Mouse (Mus musculus) cerebellum, adult (tissue): ENCODE results near the gene Hspbp1.

Source experiments
- ATAC-seq: cut with Nextera tagmentation; 2 replicates; pipeline ENCODE4 v1.9.2; 2017; ENCODE audit warnings: mild to moderate bottlenecking, moderate library complexity, mixed read lengths; ENCODE audit not compliant: insufficient number of reproducible peaks, low FRiP score, low TSS enrichment

Gene Hspbp1

DNA sequence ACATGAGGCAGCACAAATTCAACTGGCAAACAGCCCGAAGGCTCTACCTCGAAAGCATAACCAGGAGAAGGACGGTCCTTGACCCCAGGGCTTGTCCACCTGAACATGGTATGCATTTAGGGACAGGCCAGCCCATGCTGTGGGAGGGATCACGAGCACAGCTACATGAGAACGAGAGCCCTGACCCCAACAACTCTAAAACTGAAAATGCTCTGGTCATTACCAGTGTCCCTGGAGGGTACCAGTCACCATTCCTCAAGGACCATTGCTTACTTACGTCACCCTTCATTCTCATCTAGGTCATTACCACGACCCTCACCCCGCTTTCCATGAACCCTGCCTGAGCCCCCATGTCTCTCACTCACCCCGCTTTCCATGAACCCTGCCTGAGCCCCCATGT, 15.7 kb downstream of the Hspbp1 start:
- ATAC-seq: no peak

DNA sequence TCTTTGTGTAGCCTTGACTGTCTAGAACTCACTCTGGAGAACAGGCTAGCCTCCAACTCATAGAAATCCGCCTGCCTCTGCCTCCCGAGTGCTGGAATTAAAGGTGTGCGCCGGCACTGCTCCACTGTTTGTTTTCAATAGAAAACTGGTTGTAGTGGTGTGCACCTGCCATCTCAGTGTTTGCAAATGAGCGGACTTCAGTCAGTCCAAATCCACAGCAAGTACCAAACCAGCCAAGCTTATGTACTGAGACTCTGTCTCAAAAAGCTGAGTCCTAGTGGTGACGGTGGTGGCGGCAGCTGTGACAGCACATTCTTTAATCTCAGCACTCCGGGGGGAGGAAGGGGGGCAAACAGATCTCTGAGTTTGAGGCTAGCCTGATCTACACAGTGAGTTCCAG, 16.4 kb downstream of the Hspbp1 start:
- ATAC-seq: no peak

DNA sequence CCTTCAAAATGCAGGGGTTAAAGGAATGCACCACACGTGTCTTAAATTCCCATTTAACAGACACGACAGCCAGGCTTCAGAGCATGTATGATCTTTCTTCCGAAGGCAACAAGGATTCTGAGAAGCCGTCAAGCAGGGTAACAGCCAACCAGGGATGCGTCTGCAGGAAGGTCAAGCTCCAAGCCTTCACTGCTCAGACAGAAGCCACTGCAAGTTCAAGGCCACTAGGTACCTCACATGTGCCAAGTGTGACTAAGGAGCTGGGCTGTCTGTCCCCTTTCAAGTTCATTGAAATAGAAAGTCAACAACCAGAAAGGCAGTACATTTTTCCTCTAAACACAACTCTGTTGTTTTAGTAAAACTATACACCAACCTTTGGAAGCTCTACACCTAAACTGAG, 18.0 kb downstream of the Hspbp1 start:
- ATAC-seq: no peak

DNA sequence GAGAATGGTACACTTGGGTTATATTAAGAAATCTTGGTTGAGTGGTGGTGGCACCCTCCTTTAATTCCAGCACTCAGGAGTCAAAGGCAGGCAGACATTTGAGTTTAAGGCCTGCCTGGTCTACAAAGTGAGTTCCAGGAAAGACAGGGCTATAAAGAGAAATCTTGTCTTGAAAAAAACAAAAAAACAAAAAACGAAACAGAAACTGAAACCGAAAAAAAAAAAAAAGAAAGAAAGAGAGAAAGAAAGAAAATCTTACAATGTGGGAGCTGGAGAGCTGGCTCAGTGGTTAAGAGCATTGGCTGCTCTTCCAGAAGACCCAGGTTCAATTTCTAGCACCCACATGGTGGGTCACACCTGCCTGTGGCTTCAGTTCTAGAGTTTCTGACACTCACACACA, 21.1 kb downstream of the Hspbp1 start:
- ATAC-seq: no peak

DNA sequence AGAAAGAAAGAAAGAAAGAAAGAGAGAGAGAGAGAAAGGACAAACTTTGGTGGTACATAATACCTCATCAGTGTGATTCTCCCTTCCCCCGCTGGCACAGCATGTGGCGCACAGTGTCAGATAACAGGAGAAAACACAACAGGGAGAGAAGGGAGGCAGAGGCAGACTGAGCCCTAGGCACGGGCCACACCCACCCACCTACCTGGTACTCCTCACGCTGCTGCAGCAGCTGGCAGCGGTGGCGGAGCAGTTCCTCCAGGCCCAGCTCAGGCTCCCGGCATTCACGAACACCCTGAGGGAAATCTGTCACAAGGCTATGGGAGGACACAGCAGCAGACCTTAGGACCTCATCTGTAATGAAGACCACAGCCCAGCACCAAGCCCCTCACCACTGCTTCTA, 21.7 kb downstream of the Hspbp1 start:
- ATAC-seq: no peak

DNA sequence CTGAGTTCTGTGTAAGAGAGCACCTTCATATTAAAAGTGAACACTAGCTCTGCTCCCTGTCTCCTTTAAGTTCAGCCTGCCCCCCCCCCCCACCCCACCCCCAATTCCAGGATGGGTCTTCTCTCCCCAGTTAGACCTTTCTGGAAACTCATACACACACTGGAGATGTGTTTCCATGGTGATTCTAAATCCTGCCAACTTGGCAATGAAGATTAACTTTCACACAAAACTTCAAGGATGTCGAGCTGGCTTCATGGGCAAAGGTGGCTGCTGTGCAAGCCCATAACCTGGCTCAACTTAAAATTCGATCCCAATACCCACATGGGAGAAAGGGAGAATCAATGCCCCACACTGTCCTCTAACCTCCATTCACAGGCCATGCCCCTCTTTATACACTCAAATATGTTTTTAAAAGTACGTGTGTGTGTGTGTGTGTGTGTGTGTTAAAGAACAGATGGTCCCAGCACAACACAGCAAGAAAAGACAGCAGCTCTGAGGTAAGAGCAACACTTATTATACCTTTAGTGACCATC, 24.9 kb downstream of the Hspbp1 start:
- no peak for ATAC-seq

DNA sequence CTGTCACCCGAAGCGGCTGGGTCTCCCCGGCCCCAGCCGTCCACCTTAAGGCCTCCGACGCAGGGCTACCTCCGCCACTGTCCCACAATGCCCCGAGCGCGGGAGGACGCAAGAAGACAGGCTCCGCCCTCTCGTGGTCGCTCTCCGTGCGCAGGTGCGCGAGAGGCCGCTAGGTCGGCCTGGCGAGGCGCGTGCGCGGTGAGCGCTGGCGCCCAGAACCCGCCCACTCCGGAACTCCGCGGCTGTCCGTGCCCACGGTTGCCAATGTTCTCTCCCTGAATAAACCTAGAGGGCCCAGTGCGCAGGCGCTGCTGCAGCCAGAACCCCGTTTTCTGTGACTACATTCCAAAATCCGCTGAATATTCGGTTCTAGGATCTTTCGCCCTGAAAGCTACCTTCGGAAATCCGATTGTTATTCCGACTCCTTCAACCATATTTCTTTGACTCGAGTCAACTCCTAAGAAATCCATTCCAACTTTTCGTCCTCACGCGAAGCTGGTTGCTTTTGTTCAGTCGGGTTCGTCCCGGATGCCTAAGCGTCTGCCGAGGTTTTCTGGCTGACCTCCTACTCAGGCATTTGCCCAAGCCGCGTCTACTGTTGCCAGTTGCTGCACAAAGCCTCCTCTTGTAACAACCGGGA, 25.8 kb downstream of the Hspbp1 start, which contains the start of gene Ppp6r1:
Gene Ppp6r1 (minus strand): TSS at position 108 of the 640 bp plus-strand sequence.
- ATAC-seq: peak; percentile 95

DNA sequence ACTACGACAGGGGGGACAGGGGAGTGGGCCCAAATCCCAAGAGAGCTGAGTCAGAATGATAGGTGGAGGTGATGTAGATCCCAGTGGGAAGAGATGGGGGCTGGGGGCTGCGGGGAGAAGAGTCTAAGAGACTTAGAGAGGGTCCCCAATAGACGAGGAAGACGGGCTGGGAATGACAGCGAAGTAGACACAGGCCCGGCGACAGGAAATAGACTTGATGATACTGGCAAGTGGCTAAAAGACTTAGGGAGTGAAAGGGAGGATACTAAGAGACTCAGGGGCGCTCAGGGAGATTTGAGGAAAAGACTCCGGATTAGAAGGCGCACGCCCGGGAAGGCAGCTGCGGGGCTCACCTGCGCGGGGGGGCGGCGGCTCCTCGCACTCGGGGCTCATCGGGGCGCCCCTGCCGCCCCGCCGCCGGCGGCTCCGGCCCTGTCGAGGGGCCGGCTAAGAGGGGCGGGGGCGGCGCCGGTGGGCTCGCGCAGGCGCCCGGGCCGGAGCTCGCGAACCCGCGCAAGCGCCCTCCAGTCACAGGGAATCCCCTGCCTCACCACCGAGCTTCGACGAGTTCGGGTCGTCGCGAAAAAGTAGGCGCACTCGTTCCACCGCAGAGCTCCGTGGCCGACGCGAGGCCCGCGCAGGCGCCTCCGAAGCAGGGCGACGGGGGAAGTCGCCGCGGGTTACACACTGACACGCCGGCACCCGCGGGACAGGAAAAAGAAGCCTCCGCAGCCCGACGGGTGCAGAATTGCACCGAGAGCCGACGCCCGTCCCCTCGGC, 26.6 kb downstream of the Hspbp1 start:
- peak; percentile 0; the same call in 1 of the 2 replicates for ATAC-seq

DNA sequence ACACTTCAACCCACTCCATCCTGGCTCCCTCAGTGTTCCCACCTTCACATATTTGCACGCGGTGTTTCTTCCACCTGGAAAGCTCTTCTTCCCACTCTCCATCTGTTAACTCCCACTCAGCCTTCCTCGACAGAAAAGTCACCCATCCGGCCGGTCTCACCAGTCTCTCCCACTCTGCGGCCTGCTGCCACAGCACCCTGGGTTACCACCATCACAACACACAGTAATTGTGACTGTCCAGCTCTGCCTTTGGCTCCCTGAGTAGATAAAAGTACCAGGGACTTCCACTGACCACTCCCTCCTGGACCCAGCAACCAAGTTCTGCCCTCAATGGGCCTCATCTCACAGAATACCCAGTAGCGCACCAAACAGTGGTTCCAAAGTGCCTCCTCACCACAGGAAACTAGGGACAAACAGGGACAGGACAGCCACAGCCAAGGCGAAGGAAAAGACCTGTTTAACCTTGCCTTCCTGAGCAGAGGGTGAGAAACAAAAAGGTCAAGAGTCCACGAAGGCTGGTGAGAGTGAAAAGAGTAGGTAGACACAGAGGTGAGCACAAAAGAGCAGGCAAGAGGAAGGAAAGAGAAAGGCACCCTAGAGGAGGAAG, 27.2 kb downstream of the Hspbp1 start:
- no peak for ATAC-seq

DNA sequence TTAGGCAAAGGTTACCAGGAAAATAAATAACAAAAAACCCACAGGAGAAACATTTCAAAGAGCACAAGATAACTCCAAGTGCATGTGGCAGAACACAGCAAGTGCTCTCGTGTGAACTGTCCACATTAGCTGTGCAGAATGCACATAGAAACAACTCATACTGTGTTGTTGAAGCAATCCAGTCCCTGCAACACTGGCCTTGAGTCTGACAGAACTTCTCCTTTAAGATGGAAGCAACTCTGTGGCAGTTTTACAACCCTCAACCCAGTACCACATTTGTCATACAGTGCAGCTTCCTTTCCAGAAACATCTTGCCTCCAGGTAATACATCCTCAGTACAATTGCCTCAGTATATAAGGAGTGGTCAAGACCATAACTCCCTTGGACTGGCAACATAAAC, 28.1 kb downstream of the Hspbp1 start:
- ATAC-seq: no peak

DNA sequence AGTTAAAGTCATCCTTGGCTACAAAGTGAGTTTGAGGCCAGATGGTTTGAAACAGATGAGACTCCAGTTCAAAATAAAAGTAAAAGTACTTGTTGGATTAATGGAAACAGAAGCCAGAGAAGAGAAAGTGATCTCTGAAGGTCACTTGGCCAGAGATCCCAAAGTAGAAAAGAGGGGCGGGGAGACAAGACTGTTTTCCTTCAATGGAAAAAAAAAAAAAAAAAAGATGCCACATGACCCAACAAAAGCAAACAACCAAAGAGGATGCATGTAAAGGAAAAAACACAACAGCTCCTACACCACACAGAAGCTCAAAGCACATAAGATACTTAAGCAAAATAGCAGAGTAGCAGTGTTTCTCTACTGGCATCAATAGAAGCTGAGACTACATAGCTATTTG, 29.0 kb downstream of the Hspbp1 start:
- ATAC-seq: no peak

DNA sequence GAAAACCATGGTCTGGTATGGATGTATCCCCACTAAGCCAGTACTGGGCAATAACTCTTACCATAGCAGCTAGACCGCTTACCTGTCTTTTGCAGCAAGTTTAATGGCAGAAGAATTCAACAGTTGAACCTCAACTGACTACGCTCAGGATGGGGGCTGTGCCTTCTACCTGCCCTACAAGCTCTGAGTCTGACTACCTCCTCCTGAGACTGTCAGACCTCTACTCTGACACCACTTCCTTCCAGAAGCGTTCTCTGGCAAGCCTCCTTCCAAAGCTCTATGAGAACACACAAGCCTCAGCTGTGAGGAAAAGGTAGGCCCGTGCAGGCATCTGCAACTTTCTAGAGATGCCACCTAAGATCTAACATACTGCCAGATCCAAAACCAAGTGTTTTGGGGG, 29.5 kb downstream of the Hspbp1 start:
- ATAC-seq: no peak

DNA sequence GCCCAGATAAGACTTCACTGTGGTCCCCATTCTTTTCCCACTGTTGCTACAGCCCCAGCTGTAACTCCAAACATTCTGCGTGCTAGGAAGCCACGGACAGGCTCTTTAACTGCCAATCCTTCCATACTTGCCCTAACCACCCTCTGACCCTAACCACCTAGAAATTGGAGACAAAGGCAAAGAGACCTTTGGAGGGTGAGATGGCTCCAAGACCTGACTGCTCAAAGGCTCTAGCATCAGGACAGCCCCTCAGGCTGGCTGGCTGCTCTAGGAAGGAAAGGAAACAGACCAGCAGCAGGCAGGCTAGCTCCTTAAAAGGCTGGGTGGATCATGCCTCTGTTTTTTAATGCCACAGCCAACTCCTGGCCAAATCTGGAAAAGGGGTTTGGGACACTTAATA, 30.6 kb downstream of the Hspbp1 start:
- no peak for ATAC-seq

DNA sequence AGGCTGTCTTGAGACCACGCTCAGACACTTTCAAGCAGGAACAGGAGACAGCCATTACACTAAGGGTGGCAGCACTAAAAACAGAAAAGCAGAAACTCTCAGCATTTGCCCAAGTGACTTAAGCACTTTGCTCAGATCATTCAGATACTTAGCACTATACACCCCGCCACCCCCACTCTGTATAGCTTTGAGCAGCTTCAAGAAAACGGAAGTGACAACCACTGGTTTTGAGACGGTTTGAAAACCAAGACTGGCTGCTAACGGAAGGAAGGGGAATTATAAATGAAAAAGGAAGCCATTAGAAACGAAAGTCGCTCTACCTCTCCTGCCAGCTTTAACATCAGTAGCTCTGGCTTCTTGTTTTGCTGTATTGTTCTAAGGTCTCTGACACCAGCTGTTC, 31.1 kb downstream of the Hspbp1 start:
- ATAC-seq: no peak

DNA sequence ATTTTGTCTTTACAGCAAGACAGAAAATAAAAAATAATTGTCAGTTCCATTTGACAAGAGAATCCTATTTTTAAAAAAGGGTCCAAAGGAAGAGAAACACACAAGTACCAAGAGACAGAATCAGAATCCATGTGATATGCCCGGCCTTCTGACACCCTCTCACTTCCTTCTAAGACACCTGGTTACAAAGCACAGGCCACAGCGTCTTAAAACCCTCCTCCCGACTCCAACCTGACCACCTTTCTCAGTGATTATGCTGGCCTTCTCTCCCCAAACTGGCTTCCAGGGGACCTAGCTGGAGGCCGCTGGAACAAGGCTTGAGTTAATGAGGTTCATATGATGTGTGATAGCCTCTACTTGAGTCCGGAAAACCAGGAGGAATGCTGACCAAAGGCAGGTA, 31.5 kb downstream of the Hspbp1 start:
- no peak for ATAC-seq

DNA sequence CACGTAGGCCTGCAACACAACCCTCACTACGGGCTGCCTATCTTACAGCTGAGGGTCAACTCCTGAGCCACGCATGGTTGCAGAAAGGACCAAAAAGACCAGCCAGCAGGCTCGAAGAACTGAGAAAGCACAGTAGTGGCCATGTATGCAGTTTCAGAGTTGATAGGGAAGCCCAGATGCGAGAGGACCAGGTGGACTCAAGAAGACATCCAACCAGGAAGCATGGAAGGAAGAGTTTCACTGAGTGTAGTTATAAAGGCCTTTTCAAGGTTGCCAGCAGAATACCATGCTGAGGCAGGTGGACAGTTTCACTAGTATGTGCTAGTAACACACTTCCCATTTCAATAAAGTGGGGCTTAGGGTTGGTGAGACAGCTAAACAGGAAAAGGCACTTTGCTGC, 32.1 kb downstream of the Hspbp1 start:
- no peak for ATAC-seq

DNA sequence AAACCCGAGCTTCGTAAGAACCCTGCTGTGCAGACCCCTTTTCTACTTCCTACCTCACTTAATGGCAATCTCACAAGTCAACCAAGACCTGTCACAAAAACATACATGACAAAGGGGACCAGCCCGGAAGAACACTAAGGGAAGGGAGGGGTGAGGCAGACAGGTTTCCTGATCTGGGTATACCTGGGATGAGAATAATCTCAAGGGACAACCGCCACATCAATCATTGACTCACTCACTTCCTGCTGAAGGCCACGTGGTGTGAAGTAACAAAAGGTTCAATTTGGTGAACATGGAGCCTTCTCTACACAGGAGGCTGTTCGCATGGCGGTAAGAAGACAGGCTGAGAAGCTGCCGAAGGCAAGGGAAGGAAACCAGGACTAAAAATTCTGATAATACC, 33.3 kb downstream of the Hspbp1 start:
- ATAC-seq: no peak

DNA sequence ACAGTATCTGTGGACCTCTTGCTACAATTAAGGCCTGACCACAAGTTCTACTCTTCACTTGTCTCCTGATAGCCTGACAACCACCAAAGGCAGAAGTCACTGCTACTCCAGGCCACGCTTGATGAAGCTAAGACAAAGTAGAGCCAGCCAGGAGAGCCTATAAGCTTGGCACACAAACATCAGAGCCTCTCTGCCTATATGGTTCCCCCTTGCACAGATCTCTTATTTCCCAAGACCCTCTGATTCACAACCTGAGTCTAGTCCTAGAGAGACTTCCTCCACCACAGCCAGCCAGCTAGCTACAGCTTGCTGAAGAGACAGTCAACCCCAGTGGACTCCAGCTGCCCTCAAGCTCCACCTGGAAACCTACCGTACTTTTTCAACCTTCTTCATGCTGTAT, 36.9 kb downstream of the Hspbp1 start:
- no peak for ATAC-seq

DNA sequence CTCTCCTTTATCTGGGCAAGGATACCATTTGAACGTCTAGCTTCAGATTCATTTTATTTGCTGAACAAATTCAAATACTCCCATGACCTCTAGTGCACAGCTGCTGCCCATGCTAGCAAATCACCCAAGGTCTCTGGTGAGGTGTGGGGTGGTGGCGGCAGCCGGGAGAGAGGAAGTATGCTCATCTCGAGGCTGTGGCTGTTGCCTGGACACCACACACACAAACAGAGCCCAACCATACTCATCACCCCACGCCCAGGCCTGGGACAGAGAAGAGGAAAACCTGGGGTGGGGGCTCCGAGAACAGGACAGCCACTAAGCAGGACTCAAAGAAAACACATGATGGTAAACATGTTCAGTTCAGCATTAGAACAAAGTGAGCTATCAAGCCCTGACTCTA, 37.6 kb downstream of the Hspbp1 start:
- ATAC-seq: no peak

DNA sequence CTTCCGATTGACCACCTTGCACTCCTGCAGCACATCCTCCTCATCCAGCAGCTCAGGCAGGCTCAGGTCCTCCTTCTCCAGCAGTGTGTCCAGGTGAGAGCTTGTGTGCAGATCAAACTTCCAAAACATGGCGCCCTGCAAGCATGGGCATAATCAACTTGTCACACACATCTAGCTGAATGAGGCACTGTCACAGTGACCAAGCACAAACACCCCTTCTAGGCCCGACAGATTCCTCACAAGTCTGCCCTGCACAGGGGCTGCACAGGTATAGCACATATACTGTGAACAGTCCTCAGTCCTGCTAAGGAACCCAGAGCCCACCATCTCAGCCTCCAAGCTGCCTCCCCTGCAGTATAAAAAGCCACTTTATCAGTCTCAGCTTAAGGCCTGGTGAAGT, 38.1 kb downstream of the Hspbp1 start:
- no peak for ATAC-seq

DNA sequence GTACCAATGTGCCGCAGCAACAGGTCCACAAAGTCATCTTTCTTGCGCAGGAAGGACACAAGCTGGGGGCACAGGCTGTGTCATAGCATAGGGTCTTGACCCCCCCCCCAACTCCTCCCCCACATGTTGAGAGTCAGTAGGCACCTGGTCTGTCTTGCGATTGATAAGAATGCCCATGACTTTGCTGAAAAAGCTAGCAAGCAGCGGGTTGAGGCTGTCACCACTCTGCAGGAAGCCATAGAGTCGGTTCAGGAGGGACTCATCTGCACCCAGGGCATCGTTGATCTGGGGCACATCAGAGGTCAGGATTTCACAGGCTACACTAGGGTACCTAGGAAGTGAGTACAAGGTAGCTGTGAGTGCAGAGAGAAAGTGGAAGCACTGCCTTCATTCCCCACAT, 41.6 kb downstream of the Hspbp1 start:
- no peak for ATAC-seq
